Mouse (Mus musculus) midbrain, postnatal 0 days (tissue): Measurements from ENCODE around the gene Dnajc25. TPM values are rescaled to one million over a fixed set of nuclear protein-coding genes. Genes with fewer than 3 reads are reported as not detected.

ENCODE experiments used
- ATAC-seq: fragments of 200-750 bp; cut with Nextera tagmentation; 2 replicates; pipeline ENCODE4 v1.8.0; 2017; ENCODE audit warnings: moderate number of reproducible peaks, mild to moderate bottlenecking, moderate TSS enrichment, moderate library complexity; ENCODE audit not compliant: low FRiP score
- DNase-seq: peaks from one replicate; pipeline ENCODE4 v3.0.0-alpha.2; 2015; ENCODE audit warnings: low spot score
- H3K27ac ChIP-seq: fragments of 300-500 bp; sonication (generic); 2 replicates; pipeline ENCODE4 v1.5.1; 2014; ENCODE audit warnings: low read depth, mild to moderate bottlenecking, low read length, mixed read lengths
- H3K27me3 ChIP-seq: fragments of 300-500 bp; sonication (generic); 2 replicates; pipeline ENCODE4 v1.6.1; 2014; ENCODE audit warnings: low read length, control low read depth, mixed read lengths; ENCODE audit not compliant: insufficient read depth
- H3K36me3 ChIP-seq: fragments of 300-500 bp; sonication (generic); 2 replicates; pipeline ENCODE4 v1.6.1; 2014; ENCODE audit warnings: low read length, control low read depth, mixed read lengths; ENCODE audit not compliant: insufficient read depth
- H3K4me1 ChIP-seq: fragments of 300-500 bp; sonication (generic); 2 replicates; pipeline ENCODE4 v1.6.1; 2014; ENCODE audit warnings: mild to moderate bottlenecking, control low read depth, antibody characterized with exemption, low read length, mixed read lengths; ENCODE audit not compliant: insufficient read depth
- H3K4me2 ChIP-seq: fragments of 300-500 bp; sonication (generic); 2 replicates; pipeline ENCODE4 v1.6.1; 2014; ENCODE audit warnings: low read depth, mild to moderate bottlenecking, low read length, mixed read lengths; ENCODE audit not compliant: poor library complexity, severe bottlenecking
- H3K4me3 ChIP-seq: fragments of 300-500 bp; sonication (generic); 2 replicates; pipeline ENCODE4 v1.5.1; 2014; ENCODE audit warnings: low read depth, mild to moderate bottlenecking, low read length, moderate library complexity
- H3K9ac ChIP-seq: fragments of 300-500 bp; sonication (generic); replicated peaks from 2 replicates; pipeline ENCODE4 v1.6.1; 2014; ENCODE audit warnings: mild to moderate bottlenecking, low read length, moderate library complexity, mixed read lengths; ENCODE audit not compliant: poor library complexity, severe bottlenecking
- H3K9me3 ChIP-seq: fragments of 300-500 bp; sonication (generic); 2 replicates; pipeline ENCODE4 v1.6.1; 2016; ENCODE audit warnings: low read length, control low read depth
- CTCF ChIP-seq: IDR thresholded peaks from 2 replicates; pipeline ENCODE4 v1.5.1; 2016; ENCODE audit warnings: antibody characterized with exemption, mild to moderate bottlenecking
- WGBS: fragments of 180-500 bp; shearing (Covaris S2); extraction: QIAGEN DNeasy Blood & Tissue Kit; methylation state at CpG from one replicate; pipeline ENCODE4 v1.1.7; 2014; 5-methylcytosine and 5-hydroxymethylcytosine counted together
- polyA plus RNA-seq: library from polyadenylated mRNA; unstranded; fragments of >200 nt; fragmentation: Nextera tagmentation; extraction: Ambion mirVana; gene quantifications from 2 replicates; pipeline ENCODE4 v1.2.1, GENCODE M21; 2015
- total RNA-seq: library from RNA; depleted of rRNA; stranded (reverse); fragments of >200 nt; gene quantifications from 2 replicates; pipeline ENCODE4 v1.2.3, GENCODE M21; 2014

Gene Dnajc25
- total and polyA plus RNA-seq, 2 experiments from 2014 or later, result 5.4 to 10.6 TPM

DNA sequence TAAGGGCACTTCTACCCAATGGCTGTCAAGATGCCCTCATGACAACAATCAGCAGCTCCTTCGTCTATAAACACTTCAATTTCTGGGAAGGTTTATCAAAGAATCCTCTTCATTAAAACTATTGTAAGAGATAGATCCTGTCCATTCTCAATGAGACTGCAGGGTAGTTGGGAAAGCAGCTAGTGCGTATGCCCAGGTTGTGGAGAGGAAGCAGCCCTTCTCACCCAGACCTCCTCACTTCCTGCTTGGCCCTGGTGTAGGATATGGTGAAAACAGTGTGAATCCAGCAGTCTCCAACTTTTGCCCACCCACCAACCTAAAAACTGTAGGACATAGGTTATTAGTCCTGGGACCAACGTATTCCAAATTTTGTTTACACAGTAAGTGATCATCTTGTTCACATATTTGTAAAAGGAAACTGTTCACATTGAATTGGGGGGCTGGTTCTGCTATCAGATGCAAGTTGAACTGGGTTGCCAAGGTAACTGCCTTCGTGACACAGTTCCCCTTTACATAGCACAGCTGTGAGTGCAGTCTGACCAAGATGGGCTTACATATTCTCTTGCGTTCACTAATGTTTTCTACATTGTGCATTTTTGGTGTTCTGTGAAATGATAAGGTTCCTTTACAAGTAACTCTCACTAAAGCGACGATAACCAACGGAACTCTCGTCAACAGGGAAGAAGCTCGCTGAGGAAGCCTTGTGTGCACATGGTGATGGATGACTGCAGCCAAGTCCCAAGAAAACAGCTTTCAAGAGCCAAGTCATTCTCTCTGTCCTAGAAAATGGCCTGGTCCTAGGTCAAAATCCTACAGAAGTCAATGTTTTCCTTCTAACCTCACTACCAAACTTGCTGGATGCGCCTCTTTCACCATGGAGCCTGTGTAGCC is 45.8 kb downstream of the Dnajc25 start:
- DNase-seq, result no peak
- TF ChIP-seq CTCF, result no peak
- WGBS, result 92% methylated on average over 11 of the region's 11 CpGs

DNA sequence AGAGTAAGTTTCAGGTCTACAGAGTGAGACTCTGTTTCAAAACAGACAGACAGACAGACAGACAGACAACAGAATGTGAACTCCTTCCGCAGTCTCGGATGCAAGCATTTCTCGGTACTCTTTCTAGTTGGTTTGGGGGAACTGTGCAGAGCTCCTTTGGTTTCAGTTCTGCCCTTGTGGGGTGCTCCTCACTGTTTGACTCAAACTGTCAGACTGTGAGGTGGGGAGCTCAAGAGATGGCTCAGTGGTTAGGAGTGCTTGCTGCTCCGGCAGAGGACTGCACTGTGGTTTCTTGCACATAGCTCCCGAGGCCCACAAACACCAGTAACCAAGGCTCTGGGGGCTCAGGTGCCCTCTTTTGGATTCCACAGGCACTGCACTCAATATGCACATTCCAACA is 48.2 kb downstream of the Dnajc25 start:
- no peak for TF ChIP-seq CTCF

More for the DNA sequence above, 45.8 kb downstream of the Dnajc25 start:
- Histone ChIP-seq H3K9me3 (no peaks in the 10 kb centered on the region), H3K4me1 (0 out of 2 replicates have a peak, but pooled peaks cover 4% of the 10 kb centered on the region), H3K36me3 (peaks cover 22% of the 10 kb centered on the region), H3K4me3 (no peak overlapping the region), H3K4me2 (no peak overlapping the region), H3K9ac (no peak overlapping the region), H3K27ac (no peak overlapping the region), H3K27me3 (no peaks in the 10 kb centered on the region)
- ATAC-seq, result no peak

DNA sequence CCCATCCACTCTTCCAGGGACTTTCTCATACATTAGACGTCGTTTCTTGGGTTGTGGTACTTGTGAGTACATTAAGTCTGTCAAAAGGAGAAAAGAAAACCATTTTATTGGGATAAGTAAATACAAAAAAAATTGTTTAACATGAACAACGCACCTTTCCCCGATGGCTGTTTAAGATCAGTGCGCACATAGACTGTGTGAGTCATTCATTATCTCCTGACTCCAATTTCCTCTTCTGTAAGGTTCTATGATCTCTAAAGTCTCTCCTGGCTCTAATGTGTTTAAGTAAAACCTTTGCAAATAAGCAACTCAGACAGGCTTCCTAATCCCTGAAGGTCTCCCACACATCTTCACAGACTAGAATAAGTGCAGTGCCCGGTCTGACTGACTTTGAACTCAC is 49.0 kb downstream of the Dnajc25 start:
- no peak overlapping the region for H3K9ac ChIP-seq
- H3K27ac ChIP-seq, result no peak overlapping the region
- ATAC-seq (no peak), DNase-seq (no peak)
- WGBS, result 88% methylated on average over 6 of the region's 6 CpGs
- no peaks in the 10 kb centered on the region for H3K9me3 ChIP-seq
- no peak overlapping the region for H3K4me3 ChIP-seq
- no peaks in the 10 kb centered on the region for H3K4me1 ChIP-seq
- H3K4me2 ChIP-seq, result no peak overlapping the region
- no peaks in the 10 kb centered on the region for H3K27me3 ChIP-seq
- TF ChIP-seq CTCF, result no peak
- H3K36me3 ChIP-seq, result peaks cover 22% of the 10 kb centered on the region

More for the DNA sequence above, 48.2 kb downstream of the Dnajc25 start:
- DNase-seq (no peak), ATAC-seq (no peak)
- no peaks in the 10 kb centered on the region for H3K9me3 ChIP-seq
- H3K36me3 ChIP-seq, result peaks cover 22% of the 10 kb centered on the region
- no peak overlapping the region for H3K9ac ChIP-seq
- H3K4me1 ChIP-seq, result no peaks in the 10 kb centered on the region
- no peak overlapping the region for H3K4me2 ChIP-seq
- no peaks in the 10 kb centered on the region for H3K27me3 ChIP-seq
- 90% methylated on average over 5 of the region's 5 CpGs for WGBS
- H3K27ac ChIP-seq, result no peak overlapping the region
- H3K4me3 ChIP-seq, result no peak overlapping the region

DNA sequence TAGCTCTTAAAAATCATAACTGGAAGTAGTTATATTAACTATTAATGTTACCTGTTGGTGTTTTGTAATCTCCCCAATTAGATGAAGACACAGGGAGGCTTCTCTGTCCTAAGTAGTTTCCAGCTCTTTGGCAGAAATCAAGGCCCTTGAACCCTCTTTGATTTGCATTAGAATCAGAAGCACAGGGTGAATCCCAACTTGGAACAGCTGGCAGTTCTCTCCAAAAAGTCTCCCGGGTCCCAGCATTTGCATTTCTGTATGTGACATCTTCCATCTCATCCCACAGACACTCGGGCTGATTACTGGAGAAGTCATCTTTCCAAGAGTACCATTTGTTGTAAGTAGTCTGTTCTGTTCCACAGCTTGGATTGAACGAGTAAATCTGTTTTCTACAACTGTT is 52.4 kb downstream of the Dnajc25 start:
- no peaks in the 10 kb centered on the region for H3K9me3 ChIP-seq
- H3K36me3 ChIP-seq, result peaks cover 5% of the 10 kb centered on the region; the same call in 1 of the 2 replicates
- no peak for ATAC-seq
- no peaks in the 10 kb centered on the region for H3K27me3 ChIP-seq
- H3K4me2 ChIP-seq, result no peak overlapping the region
- no peak for DNase-seq
- no peaks in the 10 kb centered on the region for H3K4me1 ChIP-seq
- TF ChIP-seq CTCF, result no peak
- 26% methylated on average over 3 of the region's 3 CpGs for WGBS
- H3K9ac ChIP-seq, result no peak overlapping the region
- no peak overlapping the region for H3K4me3 ChIP-seq
- H3K27ac ChIP-seq, result no peak overlapping the region

DNA sequence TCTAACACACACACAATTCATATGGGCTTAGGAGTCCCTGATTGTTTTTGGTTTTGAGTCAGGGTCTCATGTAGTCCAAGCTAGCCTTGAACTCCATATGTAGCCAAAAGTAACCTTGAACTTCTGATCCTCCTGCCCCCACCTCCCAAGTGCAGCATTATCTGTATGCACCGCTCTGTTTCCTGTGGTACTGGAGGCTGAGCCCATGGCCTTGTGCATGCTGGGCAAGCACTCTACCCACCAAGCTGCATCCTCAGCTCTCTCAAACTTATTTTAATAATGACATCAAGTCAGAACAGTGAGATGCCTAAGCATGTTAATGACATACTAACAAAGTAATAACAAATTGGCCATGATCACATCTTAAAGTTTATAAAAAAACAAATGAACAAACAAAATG is 56.2 kb downstream of the Dnajc25 start:
- Histone ChIP-seq H3K4me2 (no peak overlapping the region), H3K36me3 (no peaks in the 10 kb centered on the region), H3K27me3 (no peaks in the 10 kb centered on the region), H3K27ac (no peak overlapping the region), H3K4me3 (no peak overlapping the region), H3K9me3 (no peaks in the 10 kb centered on the region), H3K9ac (no peak overlapping the region), H3K4me1 (no peaks in the 10 kb centered on the region)
- TF ChIP-seq CTCF, result no peak
- DNase-seq (no peak), ATAC-seq (no peak)
- 92% methylated on average over 1 of the region's 1 CpGs for WGBS

DNA sequence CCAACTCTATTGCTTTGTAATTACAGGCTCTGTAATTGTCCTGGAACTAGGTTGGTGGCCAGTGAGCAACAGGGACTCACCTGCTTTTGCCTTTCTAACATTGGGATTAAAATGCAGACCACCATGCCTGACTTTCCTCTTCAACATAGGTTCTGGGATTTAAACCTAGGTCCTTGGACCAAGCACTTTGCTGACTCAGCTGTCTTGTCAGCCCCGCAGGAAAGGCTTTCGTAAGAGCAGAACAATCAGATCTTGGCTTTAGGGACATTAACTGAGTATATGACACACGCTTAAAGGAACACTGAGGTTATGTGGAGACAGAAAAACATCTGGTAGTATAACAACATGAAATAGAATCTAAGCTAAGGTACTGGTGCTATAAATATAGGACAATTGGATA is 63.1 kb downstream of the Dnajc25 start:
- WGBS, result 87% methylated on average over 3 of the region's 3 CpGs
- Histone ChIP-seq H3K27me3 (no peaks in the 10 kb centered on the region), H3K9me3 (no peaks in the 10 kb centered on the region), H3K4me2 (no peak overlapping the region), H3K27ac (no peak overlapping the region), H3K4me3 (no peak overlapping the region), H3K9ac (no peak overlapping the region), H3K36me3 (no peaks in the 10 kb centered on the region), H3K4me1 (no peaks in the 10 kb centered on the region)
- TF ChIP-seq CTCF, result no peak
- ATAC-seq (no peak), DNase-seq (no peak)
